Mouse (Mus musculus) megakaryocyte progenitor cell, adult 5-6 weeks (primary cell): ENCODE data around the gene Abca14. TPM values are rescaled to one million over a fixed set of nuclear protein-coding genes. Genes with fewer than 3 reads are reported as not detected.
"Not testable (repeated sequence)": the region's sequence is repeated elsewhere in the genome, so short reads cannot be mapped to it uniquely, and the experiment has no call there.

Source experiments
- ATAC-seq: replicated peaks from 2 replicates; pipeline ENCODE4 v1.8.0; 2016; ENCODE audit warnings: mild to moderate bottlenecking, moderate TSS enrichment, inconsistent platforms; ENCODE audit not compliant: poor library complexity
- total RNA-seq, 2 experiments: library from RNA; stranded (forward) in 1 of 2; stranded (reverse) in 1 of 2; fragments of 157-497, 149-512 nt in 1 of 2; fragments of 200-1000 nt in 1 of 2; gene quantifications; 2 replicates each; pipeline versions ENCODE4 v1.2.3 to v1.2.4; 2015 to 2017

Gene Abca14
- total RNA-seq, 2 experiments from 2014 or later = not detected

GRCm38 (mm10) chr7:120201231-120201744 lies 2.5 kb upstream of the Abca14 start:
- no peak for ATAC-seq

GRCm38 (mm10) chr7:120201771-120202170 lies 2.0 kb upstream of the Abca14 start, which contains the start of gene Crym:
Gene Crym, minus strand, starts transcription at chr7:120202111.
- ATAC-seq = no peak

GRCm38 (mm10) chr7:120205989-120206388 lies 2.2 kb downstream of the Abca14 start:
- ATAC-seq = 0 out of 2 replicates have a peak, but pooled peaks have one; percentile 29

GRCm38 (mm10) chr7:120228541-120228940 lies 24.8 kb downstream of the Abca14 start:
- ATAC-seq = no peak

- peak; percentile 46; the same call in 1 of the 2 replicates for ATAC-seq
Measured at GRCm38 (mm10) chr7:120241092-120241491, 37.3 kb downstream of the Abca14 start.

GRCm38 (mm10) chr7:120271135-120271991 lies 67.6 kb downstream of the Abca14 start:
- ATAC-seq = no peak

- no peak for ATAC-seq
Measured at GRCm38 (mm10) chr7:120272110-120272509, 68.3 kb downstream of the Abca14 start.

GRCm38 (mm10) chr7:120285286-120285685 lies 81.5 kb downstream of the Abca14 start:
- ATAC-seq = no peak

- ATAC-seq = no peak
Measured at GRCm38 (mm10) chr7:120316086-120316485, 112.3 kb downstream of the Abca14 start.

- ATAC-seq = no peak
Measured at GRCm38 (mm10) chr7:120322963-120323362, 119.2 kb downstream of the Abca14 start.

GRCm38 (mm10) chr7:120325911-120326310 lies 122.2 kb downstream of the Abca14 start:
- not testable (repeated sequence) for ATAC-seq

GRCm38 (mm10) chr7:120327220-120328073 lies 123.7 kb downstream of the Abca14 start:
- no peak; the same call in 1 of the 2 replicates for ATAC-seq

GRCm38 (mm10) chr7:120328087-120328793 lies 124.5 kb downstream of the Abca14 start, which contains the start of gene Abca15:
Gene Abca15, plus strand, starts transcription at chr7:120328670.
- ATAC-seq = no peak

- ATAC-seq = peak; percentile 57
Measured at GRCm38 (mm10) chr7:120361159-120361558, 157.4 kb downstream of the Abca14 start.

Other genes with a start within 250 kb of the Abca14 start
- gene Dnah3, start 108.7 kb upstream of the Abca14 start, total RNA-seq (2015) = not detected in 2 replicates
- gene Dnah3, start 108.7 kb upstream of the Abca14 start, total RNA-seq (2017) = not detected in 2 replicates
- gene Tmem159, start 101.6 kb upstream of the Abca14 start, total RNA-seq (2015) = 8.7 and 12.8 TPM in 2 replicates
- gene Tmem159, start 101.6 kb upstream of the Abca14 start, total RNA-seq (2017) = 6.1 and 6.3 TPM in 2 replicates
- not detected in 2 replicates for gene Zp2, start 58.7 kb upstream of the Abca14 start, total RNA-seq (2015)
- gene Zp2, start 58.7 kb upstream of the Abca14 start, total RNA-seq (2017) = not detected in 2 replicates
- gene Anks4b, start 30.1 kb upstream of the Abca14 start, total RNA-seq (2015) = not detected in 2 replicates
- gene Anks4b, start 30.1 kb upstream of the Abca14 start, total RNA-seq (2017) = not detected in 2 replicates
- gene Crym, start 1.9 kb upstream of the Abca14 start, total RNA-seq (2015) = not detected in 2 replicates
- gene Crym, start 1.9 kb upstream of the Abca14 start, total RNA-seq (2017) = not detected in 2 replicates
- not detected in 2 replicates for gene Abca15, start 124.7 kb downstream of the Abca14 start, total RNA-seq (2015)
- not detected in 2 replicates for gene Abca15, start 124.7 kb downstream of the Abca14 start, total RNA-seq (2017)
- not detected in 2 replicates for gene Abca16, start 205.7 kb downstream of the Abca14 start, total RNA-seq (2015)
- not detected in 2 replicates for gene Abca16, start 205.7 kb downstream of the Abca14 start, total RNA-seq (2017)